Mouse (Mus musculus) cerebellum, adult 2 months (tissue): ENCODE data around the gene Nptx1.

Experiments used
- CTCF ChIP-seq: fragments of 200-500 bp; IDR thresholded peaks from 2 replicates; pipeline ENCODE4 v1.5.1; 2011; ENCODE audit warnings: low read depth, mild to moderate bottlenecking, control low read depth, low read length, moderate library complexity, borderline replicate concordance; ENCODE audit not compliant: insufficient read depth
- POLR2A ChIP-seq: fragments of 200-500 bp; IDR thresholded peaks from 2 replicates; pipeline ENCODE4 v1.6.1; 2011; ENCODE audit warnings: low read length, control low read depth, borderline replicate concordance; ENCODE audit not compliant: insufficient read depth

GRCm38 (mm10) chr11:119503675-119504074 is 43.9 kb downstream of the Nptx1 start:
- peak; percentile 99 for TF ChIP-seq CTCF
- TF ChIP-seq POLR2A = no peak
